Mouse (Mus musculus): ENCODE data around the gene Pfas. TPM values are rescaled to one million over a fixed set of nuclear protein-coding genes. Genes with fewer than 3 reads are reported as not detected.
"Not testable (repeated sequence)": the region's sequence is repeated elsewhere in the genome, so short reads cannot be mapped to it uniquely, and the experiment has no call there.

Pfas gene
- polyA plus RNA-seq, 1 experiment from 2014 or later, result 40.6 TPM

DNA sequence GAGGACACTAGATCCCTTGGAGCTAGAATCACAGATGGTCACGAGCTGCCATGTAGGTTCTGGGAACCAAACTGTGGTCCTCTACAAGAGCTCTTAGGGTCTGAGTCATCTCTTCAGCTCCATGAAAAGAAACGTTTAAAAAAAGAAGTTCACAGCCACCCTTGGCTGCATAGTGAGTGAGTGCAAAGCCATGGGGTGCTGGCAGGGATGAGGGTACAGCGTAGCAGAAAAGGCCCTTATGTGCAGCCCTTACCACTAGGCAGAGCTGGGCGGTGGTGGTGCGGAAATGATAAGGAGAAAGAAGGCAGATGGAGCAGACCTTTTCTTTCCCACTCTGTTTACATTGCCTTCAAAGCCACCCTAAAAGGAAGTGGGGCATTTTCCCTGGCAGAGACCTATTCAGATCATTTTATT is 28.9 kb downstream of the Pfas start:
- no peaks in the 10 kb centered on the region for H3K9me3 ChIP-seq

GRCm38 (mm10) chr11:68975601-68976000 is 32.7 kb downstream of the Pfas start:
- Histone ChIP-seq H3K9me3 (no peaks in the 10 kb centered on the region), H3K4me1 (replicated peaks) (peaks cover 20% of the 10 kb centered on the region), H3K4me3 (no peak overlapping the region), H3K27ac (no peak overlapping the region), H3K36me3 (no peaks in the 10 kb centered on the region), H3K27me3 (ENCODE audit: insufficient read depth, poor library complexity, severe bottlenecking) (0 out of 2 replicates have a peak, but pooled peaks cover 4% of the 10 kb centered on the region)
- WGBS, result 85% methylated on average over 1 of the region's 1 CpGs
- DNase-seq (ENCODE audit: low spot score), result no peak

More for the DNA sequence above, 28.9 kb downstream of the Pfas start:
- Histone ChIP-seq H3K27me3 (ENCODE audit: insufficient read depth, poor library complexity, severe bottlenecking) (0 out of 2 replicates have a peak, but pooled peaks cover 4% of the 10 kb centered on the region), H3K4me3 (no peak overlapping the region), H3K36me3 (no peaks in the 10 kb centered on the region), H3K27ac (no peak overlapping the region), H3K4me1 (replicated peaks) (0 out of 2 replicates have a peak, but pooled peaks cover under 1% of the 10 kb centered on the region)
- WGBS, result 62% methylated on average over 5 of the region's 5 CpGs
- DNase-seq (ENCODE audit: low spot score), result no peak

DNA sequence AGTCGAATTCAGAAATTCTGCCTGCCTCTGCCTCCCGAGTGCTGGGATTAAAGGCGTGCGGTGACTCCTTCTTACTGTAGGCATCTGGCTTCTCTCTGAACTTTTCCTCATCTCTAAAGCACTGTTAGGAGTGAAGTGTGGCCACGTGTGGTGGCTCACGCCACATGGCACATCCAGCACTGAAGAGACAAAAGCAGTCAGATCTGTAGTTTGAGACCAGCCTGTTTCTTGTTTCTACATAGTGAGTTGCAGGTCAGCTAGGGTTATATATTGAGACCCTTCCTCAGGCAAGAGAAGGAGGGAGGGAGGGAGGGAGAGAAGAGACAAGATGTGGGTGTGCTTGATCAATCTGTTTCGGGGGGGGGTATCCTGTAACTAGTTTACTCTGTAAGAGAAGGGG is 33.2 kb downstream of the Pfas start, which contains the start of gene Rangrf:
Gene Rangrf, minus strand, starts transcription at position 101 of the 400 bp plus-strand sequence.
- Histone ChIP-seq H3K27me3 (ENCODE audit: insufficient read depth, poor library complexity, severe bottlenecking) (0 out of 2 replicates have a peak, but pooled peaks cover 4% of the 10 kb centered on the region), H3K27ac (0 out of 2 replicates have a peak within 1 kb of the TSS, but pooled peaks have one; percentile 83), H3K9me3 (no peaks in the 10 kb centered on the region), H3K4me1 (replicated peaks) (peaks cover 20% of the 10 kb centered on the region), H3K36me3 (no peaks in the 10 kb centered on the region), H3K4me3 (peak within 1 kb of the TSS; percentile 57)
- 81% methylated on average over 7 of the region's 7 CpGs for WGBS
- DNase-seq (ENCODE audit: low spot score), result no peak

GRCm38 (mm10) chr11:68974059-68974450 is 34.2 kb downstream of the Pfas start:
- no peaks in the 10 kb centered on the region for H3K9me3 ChIP-seq
- 0 out of 2 replicates have a peak overlapping the region, but pooled peaks have one; percentile 83 for H3K27ac ChIP-seq
- H3K4me3 ChIP-seq, result peak overlapping the region; percentile 57
- H3K27me3 ChIP-seq (ENCODE audit: insufficient read depth, poor library complexity, severe bottlenecking), result peaks cover 7% of the 10 kb centered on the region; the same call in 1 of the 2 replicates
- no peak for DNase-seq (ENCODE audit: low spot score)
- no peaks in the 10 kb centered on the region for H3K36me3 ChIP-seq
- WGBS, result 30% methylated on average over 6 of the region's 6 CpGs
- peaks cover 20% of the 10 kb centered on the region for H3K4me1 ChIP-seq (replicated peaks)

GRCm38 (mm10) chr11:68973250-68974058 is 34.8 kb downstream of the Pfas start:
- not testable (repeated sequence) for H3K36me3 ChIP-seq, H3K9me3 ChIP-seq
- Histone ChIP-seq H3K4me1 (replicated peaks) (peaks cover 23% of the 10 kb centered on the region), H3K4me3 (peak overlapping the region; percentile 57), H3K27ac (peak overlapping the region; percentile 83), H3K27me3 (ENCODE audit: insufficient read depth, poor library complexity, severe bottlenecking) (peaks cover 13% of the 10 kb centered on the region)
- under 1% methylated on average over 38 of the region's 38 CpGs for WGBS
- peak; percentile 90 for DNase-seq (ENCODE audit: low spot score)

DNA sequence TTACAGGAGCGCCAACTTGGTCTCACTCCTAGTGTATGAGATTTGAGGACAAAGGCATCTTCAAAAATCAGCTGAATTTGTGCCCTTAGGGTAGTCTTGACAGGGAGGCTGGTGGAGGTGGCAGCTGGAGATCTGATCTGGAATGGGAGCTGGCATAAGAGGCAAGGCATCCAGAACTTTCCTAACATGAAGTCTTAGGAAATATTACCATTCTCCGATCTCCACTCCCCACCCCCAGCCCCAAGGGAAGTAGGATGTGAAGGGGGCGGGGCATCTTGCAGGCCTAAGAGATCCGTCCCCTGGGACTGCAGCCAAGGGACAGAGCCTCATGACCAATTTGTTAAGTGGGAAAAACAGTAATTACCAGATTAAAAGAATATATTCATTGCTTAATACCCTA is 38.0 kb downstream of the Pfas start:
- 72% methylated on average over 4 of the region's 4 CpGs for WGBS
- H3K27me3 ChIP-seq (ENCODE audit: insufficient read depth, poor library complexity, severe bottlenecking), result peaks cover 22% of the 10 kb centered on the region
- DNase-seq (ENCODE audit: low spot score), result no peak
- H3K36me3 ChIP-seq, result no peaks in the 10 kb centered on the region
- no peaks in the 10 kb centered on the region for H3K9me3 ChIP-seq
- no peak overlapping the region for H3K4me3 ChIP-seq
- H3K4me1 ChIP-seq (replicated peaks), result peaks cover 40% of the 10 kb centered on the region
- H3K27ac ChIP-seq, result no peak overlapping the region

DNA sequence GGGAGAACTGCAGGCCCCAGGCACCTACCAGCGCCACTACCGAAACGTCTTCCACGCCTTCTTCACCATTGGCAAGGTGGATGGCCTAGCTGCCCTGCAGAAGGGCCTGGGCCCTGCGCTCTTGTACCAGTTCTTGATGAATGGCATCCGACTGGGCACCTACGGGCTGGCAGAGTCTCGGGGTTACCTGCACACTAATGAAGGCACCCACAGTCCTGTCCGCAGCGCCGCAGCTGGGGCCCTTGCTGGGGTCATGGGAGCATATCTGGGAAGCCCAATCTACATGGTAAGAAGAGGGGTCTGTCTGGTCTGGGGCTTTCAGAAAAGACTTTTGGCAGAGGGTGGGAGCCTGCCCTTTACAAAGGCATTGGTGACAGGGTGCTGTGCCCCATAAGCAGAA is 39.5 kb downstream of the Pfas start:
- Histone ChIP-seq H3K27me3 (ENCODE audit: insufficient read depth, poor library complexity, severe bottlenecking) (peaks cover 18% of the 10 kb centered on the region), H3K9me3 (no peaks in the 10 kb centered on the region), H3K4me1 (replicated peaks) (peaks cover 35% of the 10 kb centered on the region), H3K4me3 (peak overlapping the region; percentile 69; the same call in 1 of the 2 replicates), H3K27ac (no peak overlapping the region), H3K36me3 (no peaks in the 10 kb centered on the region)
- WGBS, result 84% methylated on average over 11 of the region's 11 CpGs
- no peak for DNase-seq (ENCODE audit: low spot score)

- Histone ChIP-seq H3K4me3 (peak within 1 kb of the TSS; percentile 69), H3K36me3 (no peaks in the 10 kb centered on the region), H3K27ac (peak within 1 kb of the TSS; percentile 85), H3K27me3 (ENCODE audit: insufficient read depth, poor library complexity, severe bottlenecking) (peaks cover 18% of the 10 kb centered on the region), H3K9me3 (no peaks in the 10 kb centered on the region), H3K4me1 (replicated peaks) (peaks cover 28% of the 10 kb centered on the region)
- 2% methylated on average over 50 of the region's 50 CpGs for WGBS
- DNase-seq (ENCODE audit: low spot score), result peak; percentile 90
These were observed 40.6 kb downstream of the Pfas start, which contains the start of gene Slc25a35 for GRCm38 (mm10) chr11:68967337-68968282. Gene Slc25a35 (plus strand): TSS chr11:68968131.

- Histone ChIP-seq H3K27ac (no peak overlapping the region), H3K27me3 (ENCODE audit: insufficient read depth, poor library complexity, severe bottlenecking) (peaks cover 18% of the 10 kb centered on the region), H3K4me3 (no peak overlapping the region), H3K4me1 (replicated peaks) (peaks cover 21% of the 10 kb centered on the region), H3K9me3 (no peaks in the 10 kb centered on the region), H3K36me3 (no peaks in the 10 kb centered on the region)
- no peak for DNase-seq (ENCODE audit: low spot score)
- WGBS, result 54% methylated on average over 1 of the region's 1 CpGs
These were observed 41.7 kb downstream of the Pfas start for GRCm38 (mm10) chr11:68966554-68966953.

DNA sequence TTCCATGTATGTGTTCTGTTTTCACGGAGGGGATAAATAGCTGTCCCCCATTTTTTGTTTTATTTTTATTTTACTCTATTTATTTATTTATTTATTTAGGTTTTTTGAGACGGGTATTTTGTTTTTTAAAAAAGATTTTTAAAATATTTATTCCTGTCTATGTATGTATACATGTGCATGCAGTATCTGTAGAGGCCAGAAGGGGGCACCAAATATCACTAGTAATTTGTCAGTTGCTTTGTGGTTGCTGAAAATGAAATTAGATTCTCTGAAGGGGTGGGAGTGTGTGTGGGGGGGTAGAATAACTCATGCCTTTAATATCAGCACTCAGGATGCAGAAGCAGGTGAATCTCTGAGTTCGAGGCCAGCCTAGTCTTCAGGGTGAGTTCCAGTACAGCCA is 42.4 kb downstream of the Pfas start:
- 37% methylated on average over 3 of the region's 3 CpGs for WGBS
- Histone ChIP-seq H3K9me3 (no peaks in the 10 kb centered on the region), H3K4me3 (no peak overlapping the region), H3K27ac (no peak overlapping the region), H3K36me3 (no peaks in the 10 kb centered on the region), H3K27me3 (ENCODE audit: insufficient read depth, poor library complexity, severe bottlenecking) (peaks cover 18% of the 10 kb centered on the region), H3K4me1 (replicated peaks) (peaks cover 21% of the 10 kb centered on the region)
- peak; percentile 51 for DNase-seq (ENCODE audit: low spot score)

GRCm38 (mm10) chr11:68965050-68965449 is 43.2 kb downstream of the Pfas start:
- Histone ChIP-seq H3K9me3 (no peaks in the 10 kb centered on the region), H3K27ac (no peak overlapping the region), H3K36me3 (no peaks in the 10 kb centered on the region), H3K4me1 (replicated peaks) (peaks cover 21% of the 10 kb centered on the region), H3K27me3 (ENCODE audit: insufficient read depth, poor library complexity, severe bottlenecking) (peaks cover 18% of the 10 kb centered on the region), H3K4me3 (no peak overlapping the region)
- DNase-seq (ENCODE audit: low spot score), result no peak

GRCm38 (mm10) chr11:68963405-68963804 is 44.9 kb downstream of the Pfas start:
- no peak overlapping the region for H3K4me3 ChIP-seq
- WGBS, result 84% methylated on average over 2 of the region's 2 CpGs
- no peaks in the 10 kb centered on the region for H3K36me3 ChIP-seq
- no peaks in the 10 kb centered on the region for H3K9me3 ChIP-seq
- peaks cover 9% of the 10 kb centered on the region for H3K27me3 ChIP-seq (ENCODE audit: insufficient read depth, poor library complexity, severe bottlenecking)
- no peak overlapping the region for H3K27ac ChIP-seq
- H3K4me1 ChIP-seq (replicated peaks), result peaks cover 16% of the 10 kb centered on the region
- no peak for DNase-seq (ENCODE audit: low spot score)
